Mouse (Mus musculus) lung, postnatal 25 days (tissue): ENCODE data around the gene Mecom.

Experiments
- DNase-seq: peaks from one replicate; pipeline ENCODE4 v3.0.0; 2022; ENCODE audit warnings: low spot score

Mecom gene

GRCm38 (mm10) chr3:30514051-30514754 is 33.6 kb downstream of the Mecom start:
- DNase-seq, result no peak

- DNase-seq, result no peak
These were observed 34.4 kb downstream of the Mecom start for GRCm38 (mm10) chr3:30513314-30513997.

- DNase-seq, result no peak
These were observed 35.3 kb downstream of the Mecom start for GRCm38 (mm10) chr3:30512459-30513030.

- DNase-seq, result no peak
These were observed 36.0 kb downstream of the Mecom start for GRCm38 (mm10) chr3:30511796-30512195.

- no peak for DNase-seq
These were observed 36.7 kb downstream of the Mecom start for GRCm38 (mm10) chr3:30511062-30511640.

- DNase-seq, result no peak
These were observed 37.2 kb downstream of the Mecom start for GRCm38 (mm10) chr3:30510646-30511045.

GRCm38 (mm10) chr3:30510105-30510504 is 37.7 kb downstream of the Mecom start:
- DNase-seq, result no peak

- peak; percentile 60 for DNase-seq
These were observed 38.6 kb downstream of the Mecom start for GRCm38 (mm10) chr3:30508930-30509910.

- DNase-seq, result peak; percentile 77
These were observed 39.4 kb downstream of the Mecom start for GRCm38 (mm10) chr3:30508296-30508929.

- no peak for DNase-seq
These were observed 40.1 kb downstream of the Mecom start for GRCm38 (mm10) chr3:30507576-30508295.

- peak; percentile 51 for DNase-seq
These were observed 40.7 kb downstream of the Mecom start for GRCm38 (mm10) chr3:30507028-30507575.

- DNase-seq, result no peak
These were observed 41.3 kb downstream of the Mecom start for GRCm38 (mm10) chr3:30506329-30507027.

- peak; percentile 45 for DNase-seq
These were observed 42.0 kb downstream of the Mecom start for GRCm38 (mm10) chr3:30505741-30506251.

GRCm38 (mm10) chr3:30504561-30504960 is 43.2 kb downstream of the Mecom start:
- DNase-seq, result peak; percentile 89

GRCm38 (mm10) chr3:30503821-30504220 is 44.0 kb downstream of the Mecom start:
- peak; percentile 78 for DNase-seq

GRCm38 (mm10) chr3:30498202-30498828 is 49.5 kb downstream of the Mecom start:
- no peak for DNase-seq

- DNase-seq, result no peak
These were observed 53.4 kb downstream of the Mecom start for GRCm38 (mm10) chr3:30494371-30494770.

- no peak for DNase-seq
These were observed 59.0 kb downstream of the Mecom start for GRCm38 (mm10) chr3:30488808-30489207.

- DNase-seq, result no peak
These were observed 61.4 kb downstream of the Mecom start for GRCm38 (mm10) chr3:30486422-30486821.
